Mouse (Mus musculus) MEL-GATA-1-ER (cell line): ENCODE data around the gene Fgfr3.

Source experiments
- DNase-seq: peaks from one replicate; pipeline ENCODE4 v3.0.0-alpha.2; 2012; ENCODE audit warnings: low read depth; ENCODE audit errors: extremely low read depth

The Fgfr3 gene

GRCm38 (mm10) chr5:33728841-33729240 is 7.4 kb downstream of the Fgfr3 start:
- DNase-seq, result no peak

GRCm38 (mm10) chr5:33730516-33730915 is 9.0 kb downstream of the Fgfr3 start:
- DNase-seq, result no peak

DNA sequence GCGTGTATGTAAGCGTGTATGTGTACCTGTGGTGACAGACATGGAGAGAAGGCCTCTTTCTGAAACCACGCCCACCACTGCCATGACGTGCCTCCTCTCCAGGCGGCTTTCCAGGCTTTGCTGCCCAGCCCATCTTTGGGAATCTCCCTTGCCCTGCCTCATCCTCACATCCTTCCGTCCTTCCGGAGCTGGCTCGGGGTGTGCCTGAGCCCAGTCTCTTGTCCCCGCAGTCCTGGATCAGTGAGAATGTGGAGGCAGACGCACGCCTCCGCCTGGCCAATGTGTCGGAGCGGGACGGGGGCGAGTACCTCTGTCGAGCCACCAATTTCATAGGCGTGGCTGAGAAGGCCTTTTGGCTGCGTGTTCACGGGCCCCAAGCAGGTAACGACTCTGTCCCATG is 9.6 kb downstream of the Fgfr3 start:
- DNase-seq, result no peak

- DNase-seq, result no peak
These were observed 12.4 kb downstream of the Fgfr3 start for GRCm38 (mm10) chr5:33733837-33734236.

- DNase-seq, result no peak
These were observed 14.1 kb downstream of the Fgfr3 start for GRCm38 (mm10) chr5:33735412-33736092.

- no peak for DNase-seq
These were observed 14.8 kb downstream of the Fgfr3 start for GRCm38 (mm10) chr5:33736230-33736629.

DNA sequence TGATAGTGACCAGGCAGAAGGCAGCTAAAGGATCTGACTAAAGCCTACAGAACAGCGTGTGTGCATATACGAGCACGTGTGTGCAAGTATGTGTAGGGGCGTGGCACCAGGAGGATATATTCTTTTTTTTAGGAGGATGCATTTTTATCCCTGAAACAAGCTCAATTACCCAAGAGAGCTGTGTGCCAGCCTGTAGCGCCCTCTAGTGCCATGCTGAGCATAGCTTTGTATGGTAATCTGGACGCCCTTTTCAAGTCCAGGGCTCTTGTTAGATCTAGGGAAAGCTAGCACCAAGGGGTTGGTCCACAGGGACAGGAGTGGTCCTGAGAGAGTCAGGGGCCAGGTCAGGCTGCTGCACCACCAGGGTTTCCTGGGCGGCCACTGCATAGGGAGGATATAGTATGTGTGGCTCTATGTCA is 16.4 kb downstream of the Fgfr3 start:
- DNase-seq, result peak; percentile 75

- DNase-seq, result no peak
These were observed 16.9 kb downstream of the Fgfr3 start for GRCm38 (mm10) chr5:33738341-33738740.

DNA sequence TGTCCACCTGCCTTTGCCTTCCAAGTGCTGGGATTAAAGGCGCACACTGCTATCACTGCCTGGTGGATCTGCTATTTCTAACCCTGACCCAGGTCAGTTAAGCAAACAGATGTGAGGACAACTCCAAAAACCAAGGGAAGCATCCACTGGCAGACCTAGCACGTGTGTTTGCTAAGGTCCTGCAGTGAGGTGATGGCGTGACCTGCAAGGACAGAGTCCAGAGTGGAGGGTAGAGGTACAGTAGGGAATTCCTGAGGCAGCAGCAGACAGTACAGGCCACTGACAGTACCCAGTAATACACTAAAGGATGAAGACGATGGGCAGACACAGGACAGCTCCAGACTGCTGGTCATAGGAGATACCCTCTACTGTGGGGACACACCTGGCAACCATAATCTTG is 19.1 kb downstream of the Fgfr3 start:
- no peak for DNase-seq

- no peak for DNase-seq
These were observed 22.0 kb downstream of the Fgfr3 start for GRCm38 (mm10) chr5:33743481-33743880.

- peak; percentile 37 for DNase-seq
These were observed 55.7 kb downstream of the Fgfr3 start for GRCm38 (mm10) chr5:33777195-33777594.

GRCm38 (mm10) chr5:33781964-33782344 is 60.5 kb downstream of the Fgfr3 start:
- peak; percentile 26 for DNase-seq

DNA sequence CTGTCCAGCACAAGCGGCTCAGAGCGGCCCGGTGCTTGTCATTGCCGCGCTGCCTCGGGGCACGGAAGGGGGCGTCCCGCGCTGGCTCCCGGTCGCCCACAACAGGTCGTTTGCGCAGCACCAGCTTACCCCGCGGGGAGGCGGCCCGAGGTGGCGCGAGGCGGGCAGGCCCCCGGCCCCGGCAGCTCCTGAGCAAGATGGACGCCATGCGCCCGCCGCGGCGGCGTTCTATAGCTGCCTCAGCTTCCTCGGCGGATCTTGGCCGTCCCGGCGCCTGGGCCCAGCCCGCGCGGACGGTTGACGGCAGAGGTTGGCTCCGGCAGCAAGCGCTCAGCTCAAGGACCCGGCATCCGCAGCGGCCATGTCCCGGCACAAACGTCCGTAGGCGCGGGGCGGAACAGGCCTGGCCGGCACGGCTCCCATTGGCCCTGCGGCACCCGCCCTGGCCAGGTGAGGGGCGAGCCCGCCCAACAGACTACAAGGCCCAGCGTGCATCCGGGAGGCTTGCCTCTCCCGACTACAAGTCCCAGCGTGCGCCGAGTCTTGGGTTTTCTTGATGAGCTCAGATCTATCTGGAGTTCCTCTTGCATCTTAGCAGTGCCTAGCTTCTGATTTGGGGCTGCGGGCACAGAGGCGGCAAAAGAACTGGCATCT is 61.0 kb downstream of the Fgfr3 start, which contains the start of gene Letm1:
Gene Letm1 (minus strand): TSS at position 473 of the 654 bp plus-strand sequence.
- peak; percentile 97 for DNase-seq

GRCm38 (mm10) chr5:33782999-33783390 is 61.5 kb downstream of the Fgfr3 start:
- DNase-seq, result no peak
